Mouse (Mus musculus): ENCODE data around the gene Rab8a.

Rab8a gene

DNA sequence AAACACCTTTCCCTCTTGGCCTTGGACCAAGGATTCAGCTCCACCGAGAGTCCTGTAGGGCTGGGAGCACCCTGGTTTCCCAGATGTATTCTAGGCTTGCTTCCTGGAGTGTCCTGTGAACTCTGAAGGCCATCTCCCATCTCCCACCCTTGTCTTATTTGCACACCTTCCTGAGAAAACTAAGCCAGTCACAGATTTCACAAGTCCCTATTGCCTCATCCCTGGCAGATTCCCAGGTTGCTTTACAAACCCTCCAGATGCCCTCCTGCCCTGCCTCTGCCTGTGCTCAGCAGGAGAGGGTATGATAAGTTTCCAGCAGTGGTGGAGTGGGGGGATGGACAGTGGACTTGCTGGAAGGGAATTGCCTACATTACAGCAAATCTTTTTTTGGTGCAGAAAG, 14.9 kb upstream of the Rab8a start:
- DNase-seq (ENCODE audit: low read depth, low spot score), result no peak

DNA sequence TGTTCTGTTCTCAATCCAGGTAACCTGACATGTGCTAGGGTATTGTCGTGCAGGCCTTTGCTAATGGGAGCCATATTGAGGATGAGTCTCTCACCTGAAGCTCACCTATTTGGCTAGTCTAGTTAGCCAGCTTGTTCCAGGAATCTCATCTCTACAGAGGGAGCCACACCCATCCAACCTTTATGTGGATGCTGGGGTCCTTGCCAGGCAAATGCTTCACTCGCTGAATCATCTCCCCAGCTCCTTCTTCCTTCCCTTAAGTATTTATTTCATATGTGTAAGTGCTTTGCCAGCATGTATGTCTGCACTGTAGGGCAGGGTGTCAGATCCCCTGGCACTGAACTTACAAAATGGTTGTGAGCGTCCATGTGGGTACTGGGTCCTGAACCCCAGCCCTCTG, 14.4 kb upstream of the Rab8a start:
- no peak for DNase-seq (ENCODE audit: low read depth, low spot score)

GRCm38 (mm10) chr8:72147266-72147665, 13.7 kb upstream of the Rab8a start:
- DNase-seq (ENCODE audit: low read depth, low spot score), result no peak

DNA sequence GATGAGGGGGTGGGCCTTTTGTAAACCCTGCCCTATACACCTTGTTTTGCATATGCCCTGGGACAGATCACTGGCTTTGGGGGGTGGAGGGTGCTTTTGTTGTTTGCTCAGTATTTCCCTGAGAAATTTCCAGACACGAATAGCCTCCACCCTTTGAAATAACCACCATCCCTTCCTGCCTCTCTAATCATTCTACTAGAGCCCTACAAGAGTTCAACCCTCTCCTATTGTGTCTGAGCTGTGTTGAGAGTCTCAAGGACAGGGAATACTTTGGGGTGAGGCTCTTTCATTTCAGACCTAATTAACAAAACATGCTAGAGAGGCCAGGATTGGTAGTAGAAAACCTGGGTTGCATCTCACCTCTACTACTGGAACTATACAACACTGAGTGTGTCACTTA, 11.9 kb upstream of the Rab8a start:
- DNase-seq (ENCODE audit: low read depth, low spot score), result no peak

GRCm38 (mm10) chr8:72151418-72152078, 9.5 kb upstream of the Rab8a start:
- DNase-seq (ENCODE audit: low read depth, low spot score), result no peak

DNA sequence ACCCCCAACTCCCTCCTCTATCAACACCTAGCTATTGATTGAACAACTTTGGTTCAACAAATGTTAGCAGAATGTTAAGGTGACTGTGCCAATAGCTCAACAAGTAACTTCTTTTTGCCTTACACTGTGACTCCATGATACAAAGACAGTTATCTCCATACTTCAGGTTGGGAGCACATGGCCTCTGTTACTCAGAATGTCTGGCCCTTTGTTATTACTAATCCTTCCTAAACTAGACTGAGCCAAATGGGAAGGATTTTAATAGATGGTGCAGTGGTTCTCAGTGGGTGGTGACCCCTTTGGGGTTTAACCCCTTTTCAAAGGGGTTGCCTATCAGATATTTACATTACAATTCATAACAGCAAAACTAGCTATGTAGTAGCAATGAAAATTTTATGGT, 7.6 kb upstream of the Rab8a start:
- no peak for DNase-seq (ENCODE audit: low read depth, low spot score)

GRCm38 (mm10) chr8:72158096-72158495, 2.9 kb upstream of the Rab8a start:
- no peak for DNase-seq (ENCODE audit: low read depth, low spot score)

DNA sequence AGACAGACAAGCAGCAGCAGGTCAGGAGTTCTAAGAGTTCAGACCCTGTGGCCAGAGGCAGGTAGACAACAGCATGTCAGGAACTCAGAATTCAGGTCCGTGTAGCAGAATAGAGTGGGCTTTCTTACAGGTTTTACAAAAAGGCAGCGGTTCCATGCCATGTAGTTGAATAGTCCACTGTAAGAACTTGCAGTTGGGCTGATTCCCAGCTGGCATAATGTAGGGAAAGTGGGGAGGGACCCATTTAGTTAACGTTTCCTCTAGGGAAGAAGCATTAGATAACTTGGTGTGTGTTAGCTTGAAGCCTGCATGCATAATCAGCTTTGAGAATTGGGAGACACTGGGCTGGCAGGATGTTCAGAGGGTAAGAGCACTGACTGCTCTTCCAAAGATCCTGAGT, 2.3 kb upstream of the Rab8a start:
- no peak for DNase-seq (ENCODE audit: low read depth, low spot score)

GRCm38 (mm10) chr8:72160007-72160406, 993 bp upstream of the Rab8a start:
- DNase-seq (ENCODE audit: low read depth, low spot score), result no peak

DNA sequence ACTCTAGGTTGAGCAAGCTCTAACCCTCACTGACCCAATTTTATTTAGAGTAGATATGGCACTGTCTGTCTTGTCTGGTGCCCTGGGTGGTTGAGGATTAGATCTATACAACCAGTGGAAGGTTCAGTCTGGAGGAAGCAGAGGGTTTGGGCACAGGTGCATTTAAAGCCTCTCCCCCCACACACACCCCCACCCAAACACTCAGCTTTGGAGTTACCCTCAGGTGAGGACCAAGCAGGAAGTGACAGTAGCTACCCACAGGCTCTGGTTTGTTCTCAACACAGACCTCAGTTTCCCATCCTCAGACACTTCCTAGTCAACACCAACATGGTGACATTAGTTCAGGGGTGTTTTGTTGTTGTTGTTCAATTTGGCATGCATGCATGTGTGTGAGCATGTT, 1.8 kb downstream of the Rab8a start:
- DNase-seq (ENCODE audit: low read depth, low spot score), result no peak

GRCm38 (mm10) chr8:72169098-72169668, 8.2 kb downstream of the Rab8a start:
- DNase-seq (ENCODE audit: low read depth, low spot score), result peak; percentile 44

GRCm38 (mm10) chr8:72169681-72170249, 8.8 kb downstream of the Rab8a start:
- no peak for DNase-seq (ENCODE audit: low read depth, low spot score)

- peak; percentile 47 for DNase-seq (ENCODE audit: low read depth, low spot score)
These were observed 16.4 kb downstream of the Rab8a start for GRCm38 (mm10) chr8:72177346-72177925.

GRCm38 (mm10) chr8:72183554-72184202, 22.7 kb downstream of the Rab8a start:
- DNase-seq (ENCODE audit: low read depth, low spot score), result no peak

GRCm38 (mm10) chr8:72187793-72188331, 26.9 kb downstream of the Rab8a start:
- DNase-seq (ENCODE audit: low read depth, low spot score), result peak; percentile 66

DNA sequence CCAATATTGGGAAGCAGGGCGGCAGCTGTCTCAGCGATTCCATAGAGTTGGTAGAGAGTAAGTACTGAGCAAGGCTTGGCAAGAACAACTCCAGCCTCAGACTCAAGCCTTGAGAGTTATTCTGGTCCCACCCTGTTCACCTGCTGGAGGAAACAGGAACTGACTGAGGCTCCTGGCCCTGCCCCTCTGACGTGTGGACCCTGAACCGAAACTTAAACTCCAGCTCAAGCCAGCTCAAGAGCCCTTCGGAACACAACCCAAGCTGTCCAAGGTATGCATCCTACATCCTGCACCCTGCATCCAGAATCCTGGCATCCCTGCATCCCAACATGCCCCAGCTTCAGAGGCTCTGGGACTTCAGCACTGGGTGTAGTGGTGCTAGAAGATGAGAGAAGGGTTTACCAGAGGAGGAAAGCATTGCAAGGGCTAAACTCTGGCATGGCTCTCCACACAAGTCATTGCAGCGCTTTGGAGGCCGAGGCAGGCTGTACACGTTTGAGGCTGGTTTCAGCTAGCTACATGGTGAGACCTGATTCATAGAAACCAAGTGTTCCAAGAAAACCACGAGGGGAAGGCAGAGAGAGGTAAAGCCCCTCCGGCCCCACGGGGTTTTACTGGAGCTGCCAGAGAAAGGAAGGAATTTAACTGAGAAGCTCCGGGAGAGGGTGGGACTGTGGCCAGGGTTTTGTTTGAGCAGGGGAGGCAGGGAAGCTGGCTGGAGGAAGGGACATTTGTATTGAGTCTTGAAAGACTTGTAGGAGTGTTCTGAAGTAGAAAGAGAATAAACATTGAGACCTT, 28.6 kb downstream of the Rab8a start, which contains the start of gene Hsh2d:
Gene Hsh2d (plus strand): TSS at position 222 of the 798 bp plus-strand sequence.
- no peak for DNase-seq (ENCODE audit: low read depth, low spot score)

- no peak for DNase-seq (ENCODE audit: low read depth, low spot score)
These were observed 29.2 kb downstream of the Rab8a start for GRCm38 (mm10) chr8:72190215-72190539.

- no peak for DNase-seq (ENCODE audit: low read depth, low spot score)
These were observed 31.1 kb downstream of the Rab8a start for GRCm38 (mm10) chr8:72192065-72192464.

- no peak for DNase-seq (ENCODE audit: low read depth, low spot score)
These were observed 37.0 kb downstream of the Rab8a start for GRCm38 (mm10) chr8:72197997-72198396.

DNA sequence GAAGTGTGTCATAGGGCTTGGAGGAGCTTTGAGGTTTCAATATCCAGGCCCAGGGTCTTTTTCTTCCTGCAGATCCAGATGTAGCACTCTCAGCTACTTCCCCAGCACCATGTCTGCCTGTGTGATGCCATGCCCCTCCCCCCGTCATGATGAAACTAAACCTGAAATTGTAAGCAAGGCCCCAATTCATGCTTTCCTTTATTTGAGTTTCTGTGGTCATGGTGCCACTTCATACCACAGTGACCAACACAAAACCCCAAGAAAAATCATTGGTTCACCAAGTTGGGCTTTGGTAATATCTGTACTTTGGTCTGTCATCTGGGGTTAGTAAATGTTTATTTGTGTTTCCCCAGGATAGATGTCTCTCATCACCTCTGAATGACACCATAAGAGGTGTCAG, 47.6 kb downstream of the Rab8a start:
- no peak for DNase-seq (ENCODE audit: low read depth, low spot score)

DNA sequence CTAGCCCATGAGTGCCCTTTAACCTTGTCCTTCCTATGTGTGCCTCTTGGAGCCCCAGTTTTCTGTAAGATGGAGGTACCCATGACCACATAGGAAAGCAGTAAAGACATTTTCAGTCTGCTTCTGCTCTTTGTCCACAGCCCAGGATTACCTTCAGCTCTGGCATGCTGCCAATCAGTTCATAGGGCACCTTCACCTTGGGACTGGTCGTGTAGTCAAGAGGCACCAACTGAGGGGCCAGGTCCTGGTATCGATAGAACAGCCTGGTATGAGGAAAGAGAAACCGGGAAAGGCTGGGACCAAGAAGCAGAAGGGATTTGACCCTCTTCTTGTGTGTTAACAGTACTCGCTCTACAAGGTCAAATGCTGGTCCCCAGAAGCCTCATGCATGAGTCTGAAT, 49.2 kb downstream of the Rab8a start:
- no peak for DNase-seq (ENCODE audit: low read depth, low spot score)
